Comparison of ENCODE assay signal across 9 mouse cellular contexts in genomic region chr9:61403866-61404614, GRCm38 (mm10). TPM values are rescaled to one million over a fixed set of nuclear protein-coding genes. Genes with fewer than 3 reads are reported as not detected.
DNase-seq lines count a peak whose midpoint lies in the region; ATAC-seq and TF ChIP-seq lines count a peak whose summit lies in the region.
"Had no signal": no experiment of that assay in that cellular context is flagged by ENCODE, and none has a peak within 500 bp of the region (broad histone marks: within the 10 kb centered on the region; RNA-seq: fewer than 3 reads in every experiment).

No protein-coding gene starts in this region.

- H3K27ac ChIP-seq in layer of hippocampus, adult 2 months = peak overlapping the region; percentile 69; the same call in 1 of the 2 replicates
- H3K27ac ChIP-seq in kidney, embryonic 15.5 days = peak overlapping the region; percentile 68
- H3K27ac ChIP-seq in neural tube, embryonic 15.5 days (replicated peaks) = peak overlapping the region; percentile 85

- peaks cover 86% of the 10 kb centered on the region for H3K36me3 ChIP-seq in kidney, embryonic 15.5 days
- H3K36me3 ChIP-seq in neural tube, embryonic 15.5 days = peaks cover 26% of the 10 kb centered on the region

- no peak for ATAC-seq in kidney, embryonic 15.5 days (replicated peaks; ENCODE audit: low FRiP score)
- ATAC-seq in neural tube, embryonic 15.5 days (ENCODE audit: low FRiP score) = no peak
- ATAC-seq in megakaryocyte-erythroid progenitor cell, adult 5-6 weeks (replicated peaks; ENCODE audit: low FRiP score, low TSS enrichment, poor library complexity, severe bottlenecking) = no peak
- ATAC-seq in cerebellum, adult (ENCODE audit: insufficient number of reproducible peaks, low FRiP score, low TSS enrichment) = no peak

- H3K9me3 ChIP-seq in kidney, embryonic 15.5 days (replicated peaks) = no peaks in the 10 kb centered on the region
- no peaks in the 10 kb centered on the region for H3K9me3 ChIP-seq in neural tube, embryonic 15.5 days (replicated peaks)

- no peak overlapping the region for H3K9ac ChIP-seq in kidney, embryonic 15.5 days
- peak overlapping the region; percentile 26; the same call in 1 of the 2 replicates for H3K9ac ChIP-seq in neural tube, embryonic 15.5 days (replicated peaks)

- TF ChIP-seq CTCF in layer of hippocampus, adult 2 months (conservative IDR thresholded peaks at IDR 0.05) = no peak

- H3K4me2 ChIP-seq in kidney, embryonic 15.5 days = no peak overlapping the region
- H3K4me2 ChIP-seq in neural tube, embryonic 15.5 days = no peak overlapping the region

- H3K4me3 ChIP-seq in layer of hippocampus, adult 2 months = no peak overlapping the region
- H3K4me3 ChIP-seq in kidney, embryonic 15.5 days (replicated peaks) = no peak overlapping the region
- H3K4me3 ChIP-seq in neural tube, embryonic 15.5 days (replicated peaks) = no peak overlapping the region

- 59% methylated on average over 16 of the region's 16 CpGs for WGBS in kidney, embryonic 15.5 days
- 54% methylated on average over 16 of the region's 16 CpGs for WGBS in neural tube, embryonic 15.5 days

- DNase-seq in layer of hippocampus, adult 2 months (ENCODE audit: low spot score in 2 of 2) = no peak
- no peak for DNase-seq in layer of hippocampus, adult 18-20 months (ENCODE audit: low spot score in 2 of 2)
- peak; percentile 45 for DNase-seq in fibroblast of lung, adult 2 months (ENCODE audit: low read depth)
- no peak for DNase-seq in heart, postnatal 4 days
- DNase-seq: layer of hippocampus, postnatal 36 days had no signal

- H3K4me1 ChIP-seq in kidney, embryonic 15.5 days = peaks cover 79% of the 10 kb centered on the region
- H3K4me1 ChIP-seq in neural tube, embryonic 15.5 days = peaks cover 72% of the 10 kb centered on the region

- H3K27me3 ChIP-seq in kidney, embryonic 15.5 days = no peaks in the 10 kb centered on the region
- H3K27me3 ChIP-seq in neural tube, embryonic 15.5 days (replicated peaks) = no peaks in the 10 kb centered on the region

RNA-seq across cellular contexts. Expression of gene Tle3, which starts 31.9 kb away (rescaled TPM):
- total RNA-seq in layer of hippocampus, adult 2 months (2021) = 10 to 100 TPM; 53.1 to 57.2 TPM
- total RNA-seq in layer of hippocampus, adult 18-20 months (2021) = 10 to 100 TPM; 58.1 to 59.7 TPM
- polyA plus RNA-seq in kidney, embryonic 15.5 days (2015; fragmentation: Nextera tagmentation; extraction: Ambion mirVana) = 26.1 and 30.9 TPM in 2 replicates
- 20.5 and 24.2 TPM in 2 replicates for polyA plus RNA-seq in neural tube, embryonic 15.5 days (2015; fragmentation: Nextera tagmentation; extraction: Ambion mirVana)
- total RNA-seq in megakaryocyte-erythroid progenitor cell, adult 5-6 weeks (2014; fragmentation: Nextera tagmentation) = 53.3 and 57.0 TPM in 2 replicates
- total RNA-seq in megakaryocyte-erythroid progenitor cell, adult 5-6 weeks (2017) = 19.1 and 26.7 TPM in 2 replicates
- total RNA-seq in heart, postnatal 4 days (2021) = 10 to 100 TPM; 23.2 to 27.9 TPM
